Mouse (Mus musculus): ENCODE measurements at regions not wholly inside any gene's neighbourhood (a gene's known extent, or its start where the extent isn't known, plus 50 kb on each side); places are given as distances from the start of the nearest gene placed in this dataset.

- no peak for DNase-seq (ENCODE audit: extremely low read depth, low read depth)
These were observed 301.6 kb downstream of the 1500009L16Rik start for GRCm38 (mm10) chr10:84024294-84024693.

GRCm38 (mm10) chr10:84024901-84025300 is 302.2 kb downstream of the 1500009L16Rik start:
- no peak for DNase-seq (ENCODE audit: extremely low read depth, low read depth)

GRCm38 (mm10) chr10:84026798-84027197 is 304.1 kb downstream of the 1500009L16Rik start:
- DNase-seq (ENCODE audit: extremely low read depth, low read depth): no peak

GRCm38 (mm10) chr10:84036131-84036877 is 313.6 kb downstream of the 1500009L16Rik start:
- DNase-seq (ENCODE audit: extremely low read depth, low read depth): no peak

GRCm38 (mm10) chr10:84048706-84049105 is 326.0 kb downstream of the 1500009L16Rik start:
- no peak for DNase-seq (ENCODE audit: extremely low read depth, low read depth)

GRCm38 (mm10) chr10:84052696-84053095 is 330.0 kb downstream of the 1500009L16Rik start:
- DNase-seq (ENCODE audit: extremely low read depth, low read depth): no peak

DNA sequence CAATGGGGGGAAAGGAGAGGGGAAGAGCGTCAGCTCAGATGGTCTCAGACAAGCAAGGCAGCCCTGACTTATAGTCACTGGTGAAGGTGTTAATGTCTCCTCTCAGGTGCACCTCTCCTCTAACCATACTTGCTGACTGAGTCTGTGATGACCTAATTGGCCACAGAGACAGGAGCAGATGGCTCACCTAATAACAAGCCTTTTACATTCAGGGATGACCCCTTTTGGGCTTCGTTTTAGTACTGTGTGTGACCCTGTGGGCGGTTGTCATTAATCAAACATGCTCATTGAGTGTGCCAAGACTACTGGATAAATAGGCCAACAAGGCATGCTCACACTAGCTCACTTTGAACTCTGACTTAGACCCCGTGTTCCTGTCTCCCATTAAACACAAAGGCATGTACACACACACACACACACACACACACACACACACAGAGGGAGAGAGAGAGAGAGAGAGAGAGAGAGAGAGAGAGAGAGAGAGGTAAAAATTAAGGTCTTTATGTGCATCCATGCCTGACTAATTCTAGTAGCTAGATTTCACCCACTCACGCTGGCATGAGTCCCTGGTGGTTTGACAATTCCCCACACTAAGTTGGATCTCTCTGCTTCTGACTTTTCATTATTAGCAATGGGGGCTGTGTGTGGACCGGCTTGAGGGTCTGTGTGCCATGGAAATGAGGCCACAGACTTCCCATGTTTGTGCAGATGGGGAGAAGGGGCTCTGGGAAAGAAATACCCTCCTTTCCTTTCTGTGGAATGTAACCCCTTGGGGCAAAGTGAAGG is 332.1 kb downstream of the 1500009L16Rik start:
- no peak for DNase-seq (ENCODE audit: extremely low read depth, low read depth)

DNA sequence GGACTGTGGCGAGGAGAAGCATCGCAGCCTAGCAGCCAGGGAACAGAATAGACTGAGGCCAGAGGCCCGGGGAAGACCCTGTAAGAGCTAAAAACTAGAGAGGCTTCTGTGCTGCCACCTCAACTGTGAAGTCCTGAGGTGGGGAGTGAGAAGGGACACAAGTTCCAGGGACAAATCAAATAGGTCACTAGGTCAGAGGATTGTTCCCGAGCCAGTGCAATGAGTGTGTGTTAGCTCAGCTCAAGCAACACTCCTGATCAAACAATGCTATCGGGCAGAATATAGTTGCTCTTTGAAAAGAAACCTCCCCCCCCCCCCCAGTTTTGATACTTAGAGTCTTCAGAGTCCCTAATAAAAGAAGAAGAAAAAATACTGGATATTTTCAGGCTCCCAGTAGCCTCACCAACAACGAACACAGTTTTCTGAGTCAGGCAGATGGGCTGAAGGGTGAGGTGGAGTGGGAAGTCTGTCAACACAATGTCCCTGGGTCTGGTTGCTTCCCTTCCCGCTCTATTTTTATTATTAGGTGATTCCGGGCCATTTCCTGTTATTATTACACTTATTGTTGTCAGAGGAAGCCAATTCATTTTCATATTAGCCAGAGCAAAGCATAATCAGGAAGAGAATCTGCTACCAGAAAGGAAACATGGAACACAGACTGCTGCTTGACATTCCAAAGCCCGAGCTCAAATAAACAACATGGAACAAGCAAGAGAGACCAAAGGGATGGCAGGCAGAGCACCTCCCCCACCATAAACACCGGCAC is 332.9 kb downstream of the 1500009L16Rik start:
- DNase-seq (ENCODE audit: extremely low read depth, low read depth): no peak

GRCm38 (mm10) chr10:84056323-84057169 is 333.9 kb downstream of the 1500009L16Rik start:
- peak; percentile 12 for DNase-seq (ENCODE audit: extremely low read depth, low read depth)

DNA sequence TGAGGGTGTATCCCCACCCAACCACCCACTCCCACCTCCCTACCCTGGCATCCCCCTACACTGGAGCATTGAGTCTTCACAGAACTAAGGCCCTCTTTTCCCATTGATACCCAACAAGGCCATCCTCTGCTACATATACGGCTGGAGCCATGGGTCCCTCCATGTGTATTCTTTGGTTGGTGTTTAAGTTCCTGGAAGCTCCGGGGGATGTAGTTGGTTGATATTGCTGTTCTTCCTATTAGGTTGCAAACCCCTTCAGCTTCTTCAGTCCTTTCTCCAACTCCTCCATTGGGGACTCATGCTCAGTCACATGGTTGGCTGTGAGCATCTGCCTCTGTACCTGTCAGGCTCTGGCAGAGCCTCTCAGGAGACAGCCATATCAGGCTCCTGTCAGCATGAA is 335.6 kb downstream of the 1500009L16Rik start:
- no peak for DNase-seq (ENCODE audit: extremely low read depth, low read depth)

DNA sequence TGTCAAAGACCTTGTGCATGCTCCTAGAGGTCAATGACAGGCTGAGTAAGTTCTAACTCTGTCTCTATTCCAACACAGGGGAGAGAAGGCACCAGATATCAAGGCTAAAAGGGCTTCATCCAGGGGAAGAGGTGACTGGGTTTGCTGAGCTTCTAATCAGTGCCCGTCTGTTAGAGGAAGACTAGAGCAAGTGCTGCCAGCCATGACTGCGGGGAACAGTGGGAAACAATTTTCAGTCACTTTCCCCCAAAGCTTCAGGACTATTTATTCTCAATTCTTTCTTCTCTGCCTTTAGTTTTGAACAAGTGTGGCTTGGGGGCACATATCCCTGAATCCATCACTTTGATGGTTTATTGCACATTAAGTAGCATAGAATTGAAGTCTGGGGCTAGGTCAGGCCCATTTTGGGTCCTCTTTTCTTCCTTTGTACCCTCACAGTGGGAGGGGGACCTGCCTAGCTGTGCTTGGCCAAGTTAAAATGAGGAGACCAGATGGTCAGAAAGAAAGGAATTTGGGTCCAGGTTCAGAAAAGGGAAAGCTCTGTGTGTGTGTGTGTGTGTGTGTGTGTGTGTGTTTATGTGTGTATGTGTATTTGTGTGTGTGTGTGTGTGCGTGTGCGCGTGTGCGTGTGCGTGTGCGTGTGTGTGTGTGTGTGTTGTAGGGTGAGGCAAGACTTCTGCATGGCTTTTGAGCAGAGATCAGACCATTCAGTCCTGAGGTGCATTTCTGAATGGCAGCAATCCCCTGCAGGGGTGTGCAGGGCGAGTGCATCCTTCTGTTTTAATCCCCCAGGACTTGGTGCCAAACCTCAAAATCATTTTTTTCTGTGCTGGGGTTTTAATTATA is 337.2 kb downstream of the 1500009L16Rik start:
- no peak for DNase-seq (ENCODE audit: extremely low read depth, low read depth)

- DNase-seq (ENCODE audit: extremely low read depth, low read depth): peak; percentile 18
These were observed 338.0 kb downstream of the 1500009L16Rik start for GRCm38 (mm10) chr10:84060492-84061218.

GRCm38 (mm10) chr10:84067052-84067650 is 344.5 kb downstream of the 1500009L16Rik start:
- DNase-seq (ENCODE audit: extremely low read depth, low read depth): no peak

DNA sequence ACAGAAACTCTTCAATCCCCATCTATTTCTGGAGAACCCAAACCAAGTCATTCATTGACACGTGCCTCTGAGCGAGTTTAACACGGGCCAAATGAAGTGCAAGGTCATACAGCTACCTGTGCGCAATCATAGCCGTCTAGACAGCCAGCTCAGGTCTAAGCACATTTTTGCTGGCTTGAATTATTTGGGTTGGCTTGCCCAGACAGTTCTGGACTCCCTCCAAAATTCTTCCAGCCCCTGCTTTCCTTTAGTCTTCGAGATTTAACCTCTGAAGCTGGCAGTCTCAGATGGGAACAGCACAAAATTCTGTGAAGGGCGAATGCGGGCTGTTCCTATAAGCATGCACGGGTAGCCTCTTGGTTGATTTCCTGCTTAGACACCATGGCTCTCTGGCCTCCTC is 347.1 kb downstream of the 1500009L16Rik start:
- no peak for DNase-seq (ENCODE audit: extremely low read depth, low read depth)

DNA sequence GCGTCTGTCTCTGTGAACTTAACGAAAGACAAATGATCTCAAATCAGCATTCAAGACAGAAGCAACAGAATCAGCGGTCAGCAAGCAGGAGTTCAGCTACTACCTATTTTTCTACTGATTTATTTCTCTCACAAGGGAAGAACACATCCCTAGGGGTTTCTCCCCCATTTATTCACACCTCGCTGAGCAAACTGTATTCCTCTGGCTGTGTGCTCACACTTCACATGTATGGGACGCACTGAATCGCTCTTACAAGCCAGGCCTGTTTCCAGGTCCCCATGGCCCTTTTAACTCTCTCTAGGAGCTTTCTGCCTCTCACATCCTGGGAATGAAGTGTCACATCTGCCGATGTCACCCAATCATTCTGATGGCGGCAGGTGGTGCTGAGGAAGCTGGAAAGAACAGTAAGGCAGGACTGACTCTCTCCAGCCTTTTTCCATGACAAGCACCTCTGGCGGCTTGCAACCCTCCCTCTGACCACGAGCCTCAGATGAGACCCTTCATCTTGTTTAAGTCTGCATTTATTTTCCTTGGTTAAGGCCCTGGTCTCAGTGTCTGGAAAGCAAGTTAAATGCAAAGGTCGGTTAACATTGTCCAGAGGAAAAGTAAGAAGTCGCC is 350.3 kb downstream of the 1500009L16Rik start:
- no peak for DNase-seq (ENCODE audit: extremely low read depth, low read depth)

DNA sequence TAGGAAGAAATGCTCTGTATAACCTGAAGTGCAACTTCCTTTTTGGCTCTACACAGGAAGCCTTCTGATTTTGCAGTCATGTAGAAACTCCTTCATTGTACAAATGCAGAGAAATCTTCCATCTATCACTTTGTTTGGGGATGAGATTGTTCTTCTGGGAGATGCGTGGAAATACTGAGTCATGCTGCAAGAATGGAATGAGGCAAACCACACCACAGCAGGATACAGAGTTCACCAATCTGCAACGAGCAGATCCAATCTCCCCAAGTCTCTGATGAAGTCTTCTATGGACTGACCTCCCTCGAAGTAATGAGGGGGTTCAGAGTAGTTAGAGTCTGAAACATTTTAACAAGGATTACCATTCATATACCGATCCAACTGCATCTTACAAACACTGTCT is 352.9 kb downstream of the 1500009L16Rik start:
- no peak for DNase-seq (ENCODE audit: extremely low read depth, low read depth)

GRCm38 (mm10) chr10:84080236-84080635 is 357.6 kb downstream of the 1500009L16Rik start:
- no peak for DNase-seq (ENCODE audit: extremely low read depth, low read depth)

DNA sequence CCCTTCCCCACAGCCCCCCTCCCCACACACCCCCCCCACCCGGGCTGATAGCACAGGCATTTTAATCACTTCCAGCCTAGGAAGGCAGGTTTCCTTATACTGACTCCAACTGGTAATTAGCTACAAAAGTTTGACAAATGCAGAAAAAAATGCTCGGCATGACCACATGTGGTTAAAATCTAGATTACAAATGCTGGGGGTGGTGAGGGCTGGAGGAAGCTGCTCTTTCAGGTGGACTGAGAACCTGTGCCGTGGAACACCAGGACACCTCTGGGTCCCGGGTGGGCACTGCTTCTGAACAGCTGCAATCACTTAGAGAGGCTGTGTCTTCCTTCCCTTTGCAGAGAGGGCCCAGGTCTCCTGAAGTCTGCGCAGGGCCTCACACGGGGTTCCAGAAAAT is 358.7 kb downstream of the Nuak1 start:
- DNase-seq (ENCODE audit: extremely low read depth, low read depth): no peak

DNA sequence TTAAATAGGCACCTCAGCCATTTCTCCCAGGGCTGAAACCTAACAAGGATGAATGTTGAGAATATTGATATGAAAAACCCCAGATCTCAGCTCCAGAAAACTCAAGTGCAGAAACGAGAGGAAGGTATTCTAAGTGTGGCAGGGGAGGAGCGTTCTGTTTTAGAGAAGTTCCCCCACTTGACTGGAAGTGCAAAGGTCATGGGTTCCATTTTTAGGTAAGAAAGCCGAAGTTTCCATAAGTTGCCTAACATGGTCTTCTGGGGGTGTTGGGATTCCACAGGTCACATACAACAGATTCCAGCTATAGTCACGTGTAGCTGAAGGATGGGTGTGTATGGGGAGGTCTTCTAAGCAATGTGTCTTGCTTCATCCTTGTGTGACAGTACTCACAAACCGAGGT is 352.9 kb downstream of the Nuak1 start:
- no peak for DNase-seq (ENCODE audit: extremely low read depth, low read depth)

All from MEL-GATA-1-ER (cell line).